Mouse (Mus musculus) embryonic facial prominence, embryonic 13.5 days (tissue): ENCODE data around the gene Kirrel. TPM values are rescaled to one million over a fixed set of nuclear protein-coding genes. Genes with fewer than 3 reads are reported as not detected.

Experiments used
- polyA plus RNA-seq: library from polyadenylated mRNA; unstranded; fragments of >200 nt; fragmentation: Nextera tagmentation; extraction: Ambion mirVana; gene quantifications from 2 replicates; pipeline ENCODE4 v1.2.1, GENCODE M21; 2015

The Kirrel gene
- polyA plus RNA-seq, 1 experiment from 2014 or later: 20.4 TPM

Other genes with a start within 250 kb of the Kirrel start
- 77.4 and 81.4 TPM in 2 replicates for gene Cd1d1, start 175.3 kb downstream of the Kirrel start, polyA plus RNA-seq
- gene Fcrls, start 89.0 kb upstream of the Kirrel start, polyA plus RNA-seq: 10.6 and 11.2 TPM in 2 replicates
- 0.13 and 0.80 TPM in 2 replicates for gene Cd5l, start 183.1 kb upstream of the Kirrel start, polyA plus RNA-seq
- 0.28 TPM in 1 of 2 replicates, not detected in the other for gene Fcrl1, start 201.6 kb upstream of the Kirrel start, polyA plus RNA-seq